Comparison of ENCODE assay signal across 8 mouse cellular contexts in the genomic region with DNA sequence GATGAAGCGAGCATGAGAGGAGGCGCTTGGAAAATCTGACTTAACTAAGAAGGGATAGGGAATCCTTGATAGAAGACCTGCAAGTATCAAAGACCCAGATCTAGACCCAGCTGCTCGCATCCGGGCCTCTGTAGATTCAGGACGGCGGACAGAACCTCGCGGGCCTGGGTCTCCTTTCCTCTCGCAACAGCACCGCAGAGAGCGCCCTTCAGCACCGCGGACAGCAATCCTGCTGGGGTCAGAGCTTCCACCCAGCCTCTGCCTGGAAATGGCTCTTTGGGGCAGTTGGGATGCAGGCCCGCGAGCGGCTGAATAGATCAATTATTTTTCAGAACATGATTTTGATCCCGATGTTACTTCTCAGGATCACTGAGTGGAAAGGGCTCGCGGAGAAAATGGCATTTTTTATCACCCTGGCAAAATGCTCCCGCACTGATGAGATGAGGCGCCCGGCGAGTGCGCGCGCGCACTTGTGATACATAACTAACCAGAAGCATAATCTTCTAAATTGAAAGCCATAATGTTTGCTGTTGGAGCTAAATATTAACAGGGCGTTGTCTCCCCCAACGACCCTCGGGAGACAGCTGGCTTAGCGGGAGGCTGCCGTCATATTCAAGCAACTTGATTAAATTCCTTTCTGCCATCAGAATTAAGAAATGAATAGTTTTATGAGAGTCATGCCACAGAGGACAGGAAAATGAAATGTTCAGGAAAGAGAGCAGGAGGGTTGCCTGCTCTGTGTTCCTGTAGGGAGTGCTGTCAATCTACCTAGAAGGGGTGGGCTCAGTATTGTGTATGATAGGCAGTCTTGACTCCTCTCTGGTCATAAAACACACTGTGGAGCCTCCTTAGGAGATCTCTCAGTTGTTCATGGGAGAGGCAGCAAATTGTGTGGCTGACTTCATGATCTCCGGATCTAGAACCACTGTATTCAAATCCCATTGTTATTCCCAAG.
DNase-seq lines count a peak whose midpoint lies in the region; ATAC-seq and TF ChIP-seq lines count a peak whose summit lies in the region.

No protein-coding gene starts in this region.

- H3K9me3 ChIP-seq in heart, embryonic 11.5 days (replicated peaks; ENCODE audit: control insufficient read depth, low read length): no peaks in the 10 kb centered on the region
- H3K9me3 ChIP-seq in forebrain, embryonic 14.5 days (replicated peaks; ENCODE audit: control insufficient read depth, low read length): no peaks in the 10 kb centered on the region
- no peaks in the 10 kb centered on the region for H3K9me3 ChIP-seq in intestine, embryonic 16.5 days (ENCODE audit: control insufficient read depth, low read length)

- H3K9ac ChIP-seq in heart, embryonic 11.5 days (ENCODE audit: low read depth, low read length): no peak overlapping the region
- H3K9ac ChIP-seq in forebrain, embryonic 14.5 days (ENCODE audit: low read length): 0 out of 2 replicates have a peak overlapping the region, but pooled peaks have one; percentile 21
- H3K9ac ChIP-seq in intestine, embryonic 16.5 days (ENCODE audit: low read depth, low read length): no peak overlapping the region

- TF ChIP-seq CTCF in testis, adult 2 months (IDR thresholded peaks at IDR 0.05; ENCODE audit: control insufficient read depth, insufficient read depth, insufficient replicate concordance, low read depth, low read length): 0 out of 2 replicates have a peak, but pooled peaks have one; percentile 3

- TF ChIP-seq POLR2A in testis, adult 2 months (IDR thresholded peaks at IDR 0.05; ENCODE audit: control insufficient read depth, low read depth, low read length): no peak

- 23% methylated on average over 33 of the region's 33 CpGs for WGBS in heart, embryonic 11.5 days (ENCODE audit: insufficient replicate concordance)
- WGBS in forebrain, embryonic 14.5 days: 20% methylated on average over 33 of the region's 33 CpGs
- 14% methylated on average over 33 of the region's 33 CpGs for WGBS in intestine, embryonic 16.5 days

- no peaks in the 10 kb centered on the region; the same call in 1 of the 2 replicates for H3K27me3 ChIP-seq in heart, embryonic 11.5 days (ENCODE audit: control insufficient read depth, insufficient read depth, low read length)
- no peaks in the 10 kb centered on the region for H3K27me3 ChIP-seq in forebrain, embryonic 14.5 days (replicated peaks; ENCODE audit: control insufficient read depth, insufficient read depth, low read length)
- no peaks in the 10 kb centered on the region for H3K27me3 ChIP-seq in intestine, embryonic 16.5 days (replicated peaks; ENCODE audit: control insufficient read depth, insufficient read depth, low read length)
- no peaks in the 10 kb centered on the region for H3K27me3 ChIP-seq in testis, adult 2 months (ENCODE audit: control insufficient read depth, insufficient read depth, low read length)

- no peak overlapping the region for H3K27ac ChIP-seq in heart, embryonic 11.5 days (ENCODE audit: low read depth, low read length)
- H3K27ac ChIP-seq in forebrain, embryonic 14.5 days (ENCODE audit: low read depth, low read length): no peak overlapping the region
- no peak overlapping the region for H3K27ac ChIP-seq in intestine, embryonic 16.5 days (ENCODE audit: low read length)
- no peak overlapping the region for H3K27ac ChIP-seq in testis, adult 2 months (ENCODE audit: control insufficient read depth, insufficient read depth, low read depth, low read length)

- no peaks in the 10 kb centered on the region for H3K4me1 ChIP-seq in heart, embryonic 11.5 days (ENCODE audit: control insufficient read depth, insufficient read depth, low read length)
- no peaks in the 10 kb centered on the region; the same call in 1 of the 2 replicates for H3K4me1 ChIP-seq in forebrain, embryonic 14.5 days (ENCODE audit: control insufficient read depth, insufficient read depth, low read length)
- no peaks in the 10 kb centered on the region for H3K4me1 ChIP-seq in intestine, embryonic 16.5 days (ENCODE audit: control insufficient read depth, insufficient read depth, low read length)
- peaks cover 7% of the 10 kb centered on the region for H3K4me1 ChIP-seq in testis, adult 2 months (ENCODE audit: control insufficient read depth, insufficient read depth, low read length)

- peak; percentile 80 to 83 for DNase-seq in heart, postnatal 10 days
- peak; percentile 3 for DNase-seq in adipocyte (ENCODE audit: low spot score)
- peak; percentile 64 for DNase-seq in forebrain, embryonic 14.5 days (ENCODE audit: low spot score)
- peak; percentile 74 to 76 for DNase-seq in lung, postnatal 4 days

- no peak for ATAC-seq in heart, embryonic 11.5 days (replicated peaks; ENCODE audit: insufficient number of reproducible peaks, low FRiP score, low TSS enrichment)
- ATAC-seq in forebrain, embryonic 14.5 days: no peak
- ATAC-seq in intestine, embryonic 16.5 days: peak; percentile 65; the same call in 1 of the 2 replicates
- no peak for ATAC-seq in erythroid progenitor cell, adult 5-6 weeks (replicated peaks; ENCODE audit: low FRiP score, poor library complexity, severe bottlenecking)

- no peak overlapping the region for H3K4me3 ChIP-seq in heart, embryonic 11.5 days (ENCODE audit: low read depth, low read length)
- no peak overlapping the region for H3K4me3 ChIP-seq in forebrain, embryonic 14.5 days (ENCODE audit: low read depth, low read length)
- H3K4me3 ChIP-seq in intestine, embryonic 16.5 days (ENCODE audit: low read length): no peak overlapping the region
- no peak overlapping the region for H3K4me3 ChIP-seq in testis, adult 2 months (ENCODE audit: control insufficient read depth, low read depth, low read length)

- intact Hi-C loops in heart, postnatal 10 days (cut with DNase I): no loop called here

- H3K36me3 ChIP-seq in heart, embryonic 11.5 days (ENCODE audit: control insufficient read depth, insufficient read depth, low read length): no peaks in the 10 kb centered on the region
- H3K36me3 ChIP-seq in forebrain, embryonic 14.5 days (ENCODE audit: control insufficient read depth, insufficient read depth, low read length): no peaks in the 10 kb centered on the region
- H3K36me3 ChIP-seq in intestine, embryonic 16.5 days (ENCODE audit: control insufficient read depth, insufficient read depth, low read length): no peaks in the 10 kb centered on the region
- no peaks in the 10 kb centered on the region for H3K36me3 ChIP-seq in testis, adult 2 months (ENCODE audit: control insufficient read depth, insufficient read depth, low read length)

- H3K4me2 ChIP-seq in heart, embryonic 11.5 days: no peak overlapping the region
- H3K4me2 ChIP-seq in forebrain, embryonic 14.5 days (ENCODE audit: low read length): peak overlapping the region; percentile 26; the same call in 1 of the 2 replicates
- no peak overlapping the region for H3K4me2 ChIP-seq in intestine, embryonic 16.5 days (ENCODE audit: low read depth, low read length)

Comparison
In these comparisons a context has a peak if more than half of its experiments do, and no peak if none do; other contexts are left out.
1. DNase-seq: peak in every context shown above with its lines; median percentile 82 in heart, postnatal 10 days; 75 in lung, postnatal 4 days; 64 in forebrain, embryonic 14.5 days; 3 in adipocyte.